Mouse (Mus musculus): ENCODE data around the gene Lig1.

DNA sequence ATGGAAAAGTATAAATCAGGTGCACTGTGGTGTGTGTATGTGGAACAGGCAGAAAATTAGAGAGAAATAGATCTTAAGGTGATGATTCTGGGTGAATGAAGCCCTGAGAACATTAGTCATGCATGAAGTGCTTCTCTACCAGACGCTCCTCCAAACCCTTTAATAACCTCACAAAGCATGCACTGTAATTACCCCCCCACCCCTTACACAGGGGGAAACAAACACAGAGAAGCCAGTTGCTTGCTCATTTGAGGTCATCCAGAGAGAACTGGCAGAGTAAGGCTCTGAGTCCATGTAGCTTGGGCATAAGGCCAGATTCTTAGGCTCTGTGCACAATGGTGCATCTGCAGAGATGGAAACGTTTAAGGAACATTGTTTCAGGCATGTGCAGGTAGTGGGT, 12.7 kb upstream of the Lig1 start:
- TF ChIP-seq POLR2A (IDR thresholded peaks at IDR 0.05; ENCODE audit: borderline replicate concordance, low read depth, low read length): no peak
- TF ChIP-seq CTCF (IDR thresholded peaks at IDR 0.05; ENCODE audit: low read depth, low read length): no peak

Measured in bone marrow macrophage, adult 2 months (primary cell).